Mouse (Mus musculus): Measurements from ENCODE around the gene Fcrla. TPM values are rescaled to one million over a fixed set of nuclear protein-coding genes. Genes with fewer than 3 reads are reported as not detected.

Fcrla gene
- polyA plus RNA-seq (2012; rRNA removed): 0.21 and 0.35 TPM in 2 replicates

GRCm38 (mm10) chr1:170927378-170927777, at the start of gene Fcrla:
Fcrla (minus strand) TSS chr1:170927583.

GRCm38 (mm10) chr1:170976447-170976846, 49.1 kb upstream of the Fcrla start, which contains the start of gene Fcgr2b:
Fcgr2b (minus strand) TSS chr1:170976547.

GRCm38 (mm10) chr1:170912891-170913615, 14.3 kb downstream of the Fcrla start, which contains the start of gene Fcrlb:
Fcrlb (minus strand) TSS chr1:170912941.

GRCm38 (mm10) chr1:170884978-170885561, 42.3 kb downstream of the Fcrla start, which contains the start of the genes Gm26620 and Dusp12:
Gm26620 (plus strand) TSS chr1:170885065.
Dusp12 (minus strand) TSS chr1:170885540.

GRCm38 (mm10) chr1:170867691-170868105, 59.7 kb downstream of the Fcrla start, which contains the start of gene Atf6:
Atf6 (minus strand) TSS chr1:170867771.

Other genes starting within 250 kb of the Fcrla start
- 4.7 and 5.5 TPM in 2 replicates for gene Atf6, start 59.8 kb downstream of the Fcrla start, polyA plus RNA-seq (2012; rRNA removed)
- gene Gm26620, start 42.5 kb downstream of the Fcrla start, polyA plus RNA-seq (2012; rRNA removed): 0.33 and 0.44 TPM in 2 replicates
- gene Dusp12, start 42.0 kb downstream of the Fcrla start, polyA plus RNA-seq (2012; rRNA removed): 13.8 and 16.3 TPM in 2 replicates
- 0.03 and 0.09 TPM in 2 replicates for gene Fcrlb, start 14.6 kb downstream of the Fcrla start, polyA plus RNA-seq (2012; rRNA removed)
- gene Fcgr2b, start 49.0 kb upstream of the Fcrla start, polyA plus RNA-seq (2012; rRNA removed): 2.3 and 3.0 TPM in 2 replicates
- 2.2 and 3.8 TPM in 2 replicates for gene Fcgr4, start 91.3 kb upstream of the Fcrla start, polyA plus RNA-seq (2012; rRNA removed)
- gene Fcgr3, start 137.4 kb upstream of the Fcrla start, polyA plus RNA-seq (2012; rRNA removed): 14.0 and 18.2 TPM in 2 replicates
- 2.0 and 2.2 TPM in 2 replicates for gene Cfap126, start 186.3 kb upstream of the Fcrla start, polyA plus RNA-seq (2012; rRNA removed)
- 101 and 123 TPM in 2 replicates for gene Sdhc, start 223.0 kb upstream of the Fcrla start, polyA plus RNA-seq (2012; rRNA removed)
- 0.08 and 0.11 TPM in 2 replicates for gene Mpz, start 223.1 kb upstream of the Fcrla start, polyA plus RNA-seq (2012; rRNA removed)

Data from liver, embryonic 14 days (tissue).